Mouse (Mus musculus): ENCODE results near the gene Cux2. TPM values are rescaled to one million over a fixed set of nuclear protein-coding genes. Genes with fewer than 3 reads are reported as not detected.

The Cux2 gene
- total and polyA plus RNA-seq, 2 experiments from 2014 or later: 16.7 to 44.0 TPM

DNA sequence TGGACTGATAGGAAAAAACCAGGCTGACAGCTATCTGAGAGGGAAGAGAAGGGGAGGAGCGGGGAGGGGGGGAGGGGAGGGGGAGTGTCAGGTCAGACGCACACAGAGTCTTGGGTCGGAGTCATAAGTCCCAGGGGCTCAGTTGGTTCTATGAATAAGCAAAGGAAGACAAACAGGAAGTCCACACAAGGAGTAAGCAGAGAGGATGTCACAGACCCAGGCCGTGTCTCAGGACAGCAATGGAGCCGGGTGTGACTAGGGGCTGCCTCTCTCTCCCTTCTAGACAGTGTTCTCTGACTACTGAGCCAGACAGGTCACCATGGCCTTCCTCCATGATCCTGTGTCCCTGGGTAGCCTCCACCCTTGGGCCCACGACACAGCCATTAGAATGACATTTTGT is 179.1 kb downstream of the Cux2 start:
- TF ChIP-seq CTCF (IDR thresholded peaks at IDR 0.05; ENCODE audit: low read depth): no peak
- Histone ChIP-seq H3K27ac (ENCODE audit: low read depth, low read length) (no peak overlapping the region), H3K27me3 (ENCODE audit: insufficient read depth, low read length) (no peaks in the 10 kb centered on the region), H3K4me3 (ENCODE audit: low read depth, low read length) (no peak overlapping the region), H3K9ac (no peak overlapping the region), H3K4me1 (ENCODE audit: insufficient read depth) (no peaks in the 10 kb centered on the region), H3K4me2 (ENCODE audit: low read depth) (no peak overlapping the region), H3K36me3 (ENCODE audit: insufficient read depth) (peaks cover 19% of the 10 kb centered on the region; the same call in 1 of the 2 replicates), H3K9me3 (ENCODE audit: low read length) (no peaks in the 10 kb centered on the region)
- DNase-seq: no peak
- whole genome bisulfite sequencing: 81% methylated on average over 6 of the region's 6 CpGs
- no peak for ATAC-seq

DNA sequence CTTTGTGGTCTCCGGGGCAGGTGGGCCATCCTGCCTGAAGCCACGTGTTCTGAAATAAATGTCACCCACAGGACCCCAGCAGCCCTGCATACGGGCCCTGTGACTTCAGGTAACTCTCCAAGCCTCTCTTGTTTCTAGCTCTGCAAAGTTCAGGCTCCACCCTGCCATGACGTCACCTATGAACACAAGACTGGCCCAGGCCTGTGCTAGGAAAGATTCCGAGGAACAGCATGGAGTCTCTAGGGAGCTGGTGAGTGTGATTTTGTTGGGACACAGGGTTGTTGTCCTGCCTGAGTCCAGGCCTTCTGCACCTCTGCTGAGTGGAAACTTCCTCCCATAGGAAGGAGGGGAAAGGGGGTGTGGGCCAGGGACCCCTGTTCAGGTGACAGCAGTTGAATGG is 181.9 kb downstream of the Cux2 start:
- Histone ChIP-seq H3K9ac (no peak overlapping the region), H3K4me1 (ENCODE audit: insufficient read depth) (no peaks in the 10 kb centered on the region), H3K36me3 (ENCODE audit: insufficient read depth) (peaks cover 6% of the 10 kb centered on the region; the same call in 1 of the 2 replicates), H3K9me3 (ENCODE audit: low read length) (no peaks in the 10 kb centered on the region), H3K4me2 (ENCODE audit: low read depth) (no peak overlapping the region), H3K27ac (ENCODE audit: low read depth, low read length) (no peak overlapping the region), H3K27me3 (ENCODE audit: insufficient read depth, low read length) (no peaks in the 10 kb centered on the region), H3K4me3 (ENCODE audit: low read depth, low read length) (no peak overlapping the region)
- WGBS: 73% methylated on average over 5 of the region's 5 CpGs
- no peak for TF ChIP-seq CTCF (IDR thresholded peaks at IDR 0.05; ENCODE audit: low read depth)
- no peak for ATAC-seq
- no peak for DNase-seq

DNA sequence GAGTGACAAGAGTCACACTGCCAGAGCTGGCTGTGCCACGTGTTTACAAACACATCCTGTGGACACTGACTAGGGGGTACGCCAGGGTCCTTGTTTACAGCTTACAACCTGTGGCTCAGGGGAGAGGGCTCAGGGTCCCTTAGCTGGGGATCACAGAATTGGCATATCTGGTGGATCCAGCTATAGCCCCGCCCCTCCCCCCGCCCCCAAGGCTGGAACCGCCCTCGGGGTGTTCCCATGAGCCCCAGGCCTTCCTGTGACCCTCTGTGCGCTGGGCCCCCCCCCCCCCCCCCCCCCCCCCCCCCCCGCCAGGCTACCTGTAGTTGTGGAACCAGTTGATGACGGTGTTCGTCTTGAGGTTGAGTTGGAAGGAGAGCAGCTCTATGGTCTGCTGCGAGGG is 185.6 kb downstream of the Cux2 start:
- no peak for TF ChIP-seq CTCF (IDR thresholded peaks at IDR 0.05; ENCODE audit: low read depth)
- ATAC-seq (no peak), DNase-seq (no peak)
- Histone ChIP-seq H3K9me3 (ENCODE audit: low read length) (no peaks in the 10 kb centered on the region), H3K36me3 (ENCODE audit: insufficient read depth) (peaks cover 14% of the 10 kb centered on the region; the same call in 1 of the 2 replicates), H3K27me3 (ENCODE audit: insufficient read depth, low read length) (no peaks in the 10 kb centered on the region), H3K4me3 (ENCODE audit: low read depth, low read length) (no peak overlapping the region), H3K9ac (no peak overlapping the region), H3K4me2 (ENCODE audit: low read depth) (no peak overlapping the region), H3K27ac (ENCODE audit: low read depth, low read length) (no peak overlapping the region), H3K4me1 (ENCODE audit: insufficient read depth) (no peaks in the 10 kb centered on the region)
- 13% methylated on average over 6 of the region's 11 CpGs for WGBS

DNA sequence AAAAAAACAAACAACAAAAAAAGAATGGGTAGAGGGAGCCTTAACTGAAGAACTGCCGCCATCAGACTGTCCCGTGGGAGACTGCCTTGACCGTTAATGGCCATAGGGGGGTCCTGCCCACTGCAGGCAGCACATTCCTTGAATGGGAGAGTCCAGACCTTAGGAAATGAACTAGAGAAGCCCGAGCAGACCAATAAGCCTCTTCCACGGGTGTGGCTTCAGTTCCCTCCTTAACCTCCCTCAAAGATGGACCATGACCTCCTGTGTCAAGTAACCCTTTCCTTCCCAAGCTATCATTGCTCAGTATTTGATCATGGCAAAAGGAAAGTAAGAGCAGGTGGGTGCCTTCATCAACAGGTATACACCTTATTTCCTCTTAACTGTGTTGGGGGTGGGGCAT is 187.9 kb downstream of the Cux2 start:
- no peaks in the 10 kb centered on the region for H3K4me1 ChIP-seq (ENCODE audit: insufficient read depth)
- WGBS: 73% methylated on average over 5 of the region's 5 CpGs
- H3K9ac ChIP-seq: no peak overlapping the region
- H3K9me3 ChIP-seq (ENCODE audit: low read length): no peaks in the 10 kb centered on the region
- no peaks in the 10 kb centered on the region for H3K27me3 ChIP-seq (ENCODE audit: insufficient read depth, low read length)
- H3K36me3 ChIP-seq (ENCODE audit: insufficient read depth): peaks cover 9% of the 10 kb centered on the region; the same call in 1 of the 2 replicates
- TF ChIP-seq CTCF (IDR thresholded peaks at IDR 0.05; ENCODE audit: low read depth): no peak
- no peak overlapping the region for H3K27ac ChIP-seq (ENCODE audit: low read depth, low read length)
- no peak overlapping the region for H3K4me2 ChIP-seq (ENCODE audit: low read depth)
- H3K4me3 ChIP-seq (ENCODE audit: low read depth, low read length): no peak overlapping the region
- ATAC-seq (no peak), DNase-seq (no peak)

DNA sequence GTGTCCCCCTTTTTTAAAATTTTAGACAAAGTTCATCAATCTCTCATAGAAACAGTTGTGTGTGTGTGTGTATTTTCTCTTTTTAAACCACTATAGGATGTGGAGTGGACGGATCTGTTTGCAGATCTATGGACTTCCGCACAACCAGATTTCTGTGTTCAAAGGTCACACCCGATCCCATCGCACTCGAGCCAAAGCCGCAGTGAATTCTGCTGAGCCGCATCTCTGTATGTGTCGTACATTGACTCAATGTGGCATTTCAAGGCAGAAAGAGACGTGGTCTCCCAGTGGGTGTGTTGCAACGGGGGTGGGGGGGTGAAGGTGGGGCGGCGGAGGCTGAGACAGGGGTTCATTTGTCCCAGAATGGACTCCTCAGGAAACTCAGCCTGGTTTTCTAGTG is 191.5 kb downstream of the Cux2 start:
- DNase-seq: no peak
- Histone ChIP-seq H3K27me3 (ENCODE audit: insufficient read depth, low read length) (no peaks in the 10 kb centered on the region), H3K4me1 (ENCODE audit: insufficient read depth) (no peaks in the 10 kb centered on the region), H3K27ac (ENCODE audit: low read depth, low read length) (no peak overlapping the region), H3K4me2 (ENCODE audit: low read depth) (no peak overlapping the region), H3K9ac (no peak overlapping the region), H3K9me3 (ENCODE audit: low read length) (no peaks in the 10 kb centered on the region), H3K36me3 (ENCODE audit: insufficient read depth) (peaks cover 19% of the 10 kb centered on the region), H3K4me3 (ENCODE audit: low read depth, low read length) (no peak overlapping the region)
- no peak for TF ChIP-seq CTCF (IDR thresholded peaks at IDR 0.05; ENCODE audit: low read depth)
- 90% methylated on average over 12 of the region's 12 CpGs for WGBS
- no peak for ATAC-seq

DNA sequence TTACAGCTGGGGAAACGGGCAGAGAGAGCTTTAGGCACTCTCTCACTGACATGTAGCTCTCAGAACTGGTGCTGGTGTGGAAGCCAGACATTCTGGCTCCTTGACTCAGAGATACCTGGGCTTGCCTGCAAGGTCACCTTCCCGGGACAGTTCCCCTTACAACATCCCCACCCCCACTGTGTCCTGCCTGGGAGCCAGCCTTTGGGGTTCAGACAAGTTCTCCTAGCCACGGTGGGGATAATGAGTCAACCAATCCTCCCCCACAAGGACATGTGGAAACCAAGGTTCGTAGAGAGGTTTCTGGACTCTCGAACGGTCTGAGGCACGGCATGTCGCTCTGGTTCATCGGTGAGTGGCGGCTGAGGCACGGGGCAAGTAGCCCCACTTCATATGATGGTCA is 193.2 kb downstream of the Cux2 start:
- ATAC-seq: no peak
- no peak for TF ChIP-seq CTCF (IDR thresholded peaks at IDR 0.05; ENCODE audit: low read depth)
- H3K4me3 ChIP-seq (ENCODE audit: low read depth, low read length): no peak overlapping the region
- H3K36me3 ChIP-seq (ENCODE audit: insufficient read depth): peaks cover 33% of the 10 kb centered on the region
- no peaks in the 10 kb centered on the region for H3K4me1 ChIP-seq (ENCODE audit: insufficient read depth)
- no peaks in the 10 kb centered on the region for H3K9me3 ChIP-seq (ENCODE audit: low read length)
- DNase-seq: no peak
- no peaks in the 10 kb centered on the region for H3K27me3 ChIP-seq (ENCODE audit: insufficient read depth, low read length)
- no peak overlapping the region for H3K27ac ChIP-seq (ENCODE audit: low read depth, low read length)
- H3K4me2 ChIP-seq (ENCODE audit: low read depth): no peak overlapping the region
- no peak overlapping the region for H3K9ac ChIP-seq
- 85% methylated on average over 11 of the region's 11 CpGs for WGBS

DNA sequence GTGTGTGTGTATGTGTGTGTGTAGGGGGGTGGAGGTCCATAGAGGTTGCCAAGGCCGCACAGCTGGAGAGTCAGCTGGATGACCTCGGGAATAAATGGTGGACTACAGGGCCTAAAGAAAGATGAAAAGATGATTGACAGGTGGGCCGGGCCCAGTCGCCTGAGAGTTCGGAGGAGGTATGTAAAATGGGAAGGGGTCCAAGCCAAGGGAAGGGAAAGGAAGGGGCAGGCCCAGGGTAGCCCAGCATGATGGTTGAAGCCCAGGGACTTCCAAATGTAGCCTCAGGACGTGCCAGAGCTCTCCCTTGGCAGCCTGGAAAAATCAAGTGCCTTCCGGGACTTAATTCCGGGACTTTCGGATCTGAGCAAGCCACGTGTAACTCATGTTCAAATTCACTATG is 195.1 kb downstream of the Cux2 start:
- Histone ChIP-seq H3K4me3 (ENCODE audit: low read depth, low read length) (no peak overlapping the region), H3K9ac (no peak overlapping the region), H3K4me2 (ENCODE audit: low read depth) (no peak overlapping the region), H3K27me3 (ENCODE audit: insufficient read depth, low read length) (no peaks in the 10 kb centered on the region), H3K27ac (ENCODE audit: low read depth, low read length) (0 out of 2 replicates have a peak overlapping the region, but pooled peaks have one; percentile 10), H3K36me3 (ENCODE audit: insufficient read depth) (peaks cover 29% of the 10 kb centered on the region), H3K4me1 (ENCODE audit: insufficient read depth) (peaks cover 9% of the 10 kb centered on the region), H3K9me3 (ENCODE audit: low read length) (no peaks in the 10 kb centered on the region)
- DNase-seq (no peak), ATAC-seq (no peak; the same call in 1 of the 2 replicates)
- TF ChIP-seq CTCF (IDR thresholded peaks at IDR 0.05; ENCODE audit: low read depth): no peak
- 38% methylated on average over 10 of the region's 10 CpGs for WGBS

Data from forebrain, postnatal 0 days (tissue).